Mouse (Mus musculus) layer of hippocampus, adult 11-12 months (tissue): Measurements from ENCODE around the gene Mrpl55.

Experiments
- DNase-seq: peaks from one replicate; pipeline ENCODE4 v3.0.0; 2022; ENCODE audit warnings: low spot score

The Mrpl55 gene

DNA sequence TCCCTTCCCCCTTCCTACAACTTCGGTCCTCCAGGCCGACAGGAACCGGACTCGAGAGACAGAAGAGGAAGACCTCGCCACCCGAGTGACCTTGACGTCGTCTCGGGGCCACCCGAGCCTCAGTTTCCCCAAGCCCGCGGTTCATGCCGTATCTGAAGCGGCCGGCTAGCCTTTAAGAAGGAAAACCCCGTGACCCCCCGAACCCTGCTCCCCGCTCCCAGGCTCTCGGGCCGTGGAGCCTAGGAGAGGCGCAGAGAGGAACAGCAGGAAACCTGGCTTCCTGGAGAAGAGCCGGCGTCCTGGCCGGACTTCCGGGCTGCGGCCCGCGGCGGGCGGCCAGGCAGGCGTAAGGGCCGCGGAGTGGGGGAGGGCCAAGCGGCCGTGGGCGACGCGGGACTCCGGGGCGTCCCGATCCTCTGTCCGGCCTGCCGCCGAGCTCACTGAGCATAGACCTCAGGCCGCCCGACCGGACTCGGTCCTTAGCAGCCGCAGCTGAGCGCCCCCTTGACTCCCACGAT lies 25.4 kb downstream of the Mrpl55 start:
- DNase-seq, result peak; percentile 31

DNA sequence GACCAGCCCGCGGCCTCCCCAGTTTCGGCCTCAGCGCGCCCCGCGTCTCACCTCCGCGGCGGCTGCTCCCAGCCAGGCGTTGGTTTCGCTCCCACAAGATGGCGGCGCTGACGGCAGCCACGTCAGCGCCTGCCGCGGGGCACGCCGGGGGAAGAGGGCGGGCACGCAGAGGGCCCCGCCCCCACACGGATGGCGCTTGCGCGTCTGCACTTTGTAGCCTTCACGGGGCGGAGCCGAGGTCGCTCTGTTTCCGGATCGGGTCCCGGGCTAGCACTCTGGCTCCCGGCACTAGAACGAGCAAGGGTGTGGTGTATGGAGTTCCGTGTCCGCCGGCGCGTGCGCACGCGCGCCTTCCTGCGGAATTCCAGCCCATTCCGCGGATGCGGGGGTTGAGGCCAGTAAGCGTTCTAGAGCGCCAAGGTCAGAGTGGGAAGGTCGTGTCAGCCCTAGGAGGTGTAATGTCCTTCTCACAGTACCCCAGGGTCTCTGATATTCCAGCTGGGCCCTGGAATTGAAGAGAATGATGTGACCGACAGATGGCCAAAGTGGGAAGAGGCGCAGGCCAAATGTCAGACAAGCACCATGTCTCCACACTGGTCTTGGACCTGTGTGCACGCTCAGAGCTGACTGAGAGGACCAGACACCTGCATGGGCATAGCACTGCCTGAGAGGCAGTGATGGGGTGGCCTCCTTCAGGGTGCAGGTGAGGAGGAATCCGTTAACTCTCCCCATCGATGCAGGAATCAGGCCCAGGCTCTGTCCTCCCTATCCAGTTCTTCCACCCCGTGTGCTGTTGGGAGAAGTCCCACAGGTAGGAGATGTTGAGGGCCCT lies 26.1 kb downstream of the Mrpl55 start, which contains the start of gene Arf1:
Gene Arf1 (minus strand): TSS at position 149 of the 832 bp plus-strand sequence.
- DNase-seq, result peak; percentile 97

DNA sequence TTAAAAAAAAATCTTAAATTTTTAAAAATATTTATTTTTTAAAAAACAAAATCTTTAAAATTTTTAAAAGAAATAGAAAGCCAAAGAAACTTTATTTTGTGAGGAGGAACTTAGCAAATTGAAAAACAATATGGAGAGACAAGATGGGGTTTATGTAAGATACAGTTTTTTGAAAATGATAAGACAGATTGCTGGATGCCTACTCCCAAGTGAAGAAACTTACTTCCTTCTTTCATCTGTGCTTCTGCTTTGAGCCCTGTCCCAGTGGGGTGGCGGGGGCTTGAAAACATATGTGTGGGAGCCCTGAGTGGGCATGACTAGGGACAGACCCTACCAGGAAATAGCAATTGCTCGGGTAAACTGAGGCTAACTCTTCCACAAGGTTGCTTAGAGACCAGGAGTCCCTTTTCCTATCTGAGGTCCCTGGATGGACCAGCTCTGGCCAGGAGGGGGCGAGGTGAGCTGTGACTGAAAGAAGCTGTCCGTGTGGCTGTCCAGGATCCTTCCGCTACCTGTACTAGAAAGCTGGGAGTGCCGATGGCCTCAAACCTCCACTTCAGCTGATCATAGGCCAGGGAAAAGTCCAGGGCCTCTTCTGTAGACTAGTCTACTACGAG lies 28.0 kb downstream of the Mrpl55 start:
- DNase-seq, result peak; percentile 70

DNA sequence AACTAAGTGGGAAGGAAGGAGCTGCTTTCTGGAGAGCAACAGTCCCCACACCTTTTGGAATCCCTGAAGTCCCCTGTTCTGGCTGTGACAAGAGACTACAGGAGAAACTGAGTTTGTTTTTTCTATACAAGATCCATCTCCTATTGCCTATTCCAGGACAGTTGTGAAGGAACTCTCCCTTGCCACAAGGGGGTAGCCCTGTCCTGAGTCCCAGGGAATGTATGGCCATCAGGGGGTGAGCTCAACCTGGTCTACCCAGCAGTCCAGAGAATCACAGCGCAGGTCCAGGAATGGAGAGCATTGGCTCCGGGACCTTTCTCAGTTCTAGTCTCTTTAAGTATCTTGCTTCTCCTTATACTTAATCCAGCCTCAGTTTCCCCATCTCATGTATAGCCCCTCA lies 30.5 kb downstream of the Mrpl55 start:
- no peak for DNase-seq

DNA sequence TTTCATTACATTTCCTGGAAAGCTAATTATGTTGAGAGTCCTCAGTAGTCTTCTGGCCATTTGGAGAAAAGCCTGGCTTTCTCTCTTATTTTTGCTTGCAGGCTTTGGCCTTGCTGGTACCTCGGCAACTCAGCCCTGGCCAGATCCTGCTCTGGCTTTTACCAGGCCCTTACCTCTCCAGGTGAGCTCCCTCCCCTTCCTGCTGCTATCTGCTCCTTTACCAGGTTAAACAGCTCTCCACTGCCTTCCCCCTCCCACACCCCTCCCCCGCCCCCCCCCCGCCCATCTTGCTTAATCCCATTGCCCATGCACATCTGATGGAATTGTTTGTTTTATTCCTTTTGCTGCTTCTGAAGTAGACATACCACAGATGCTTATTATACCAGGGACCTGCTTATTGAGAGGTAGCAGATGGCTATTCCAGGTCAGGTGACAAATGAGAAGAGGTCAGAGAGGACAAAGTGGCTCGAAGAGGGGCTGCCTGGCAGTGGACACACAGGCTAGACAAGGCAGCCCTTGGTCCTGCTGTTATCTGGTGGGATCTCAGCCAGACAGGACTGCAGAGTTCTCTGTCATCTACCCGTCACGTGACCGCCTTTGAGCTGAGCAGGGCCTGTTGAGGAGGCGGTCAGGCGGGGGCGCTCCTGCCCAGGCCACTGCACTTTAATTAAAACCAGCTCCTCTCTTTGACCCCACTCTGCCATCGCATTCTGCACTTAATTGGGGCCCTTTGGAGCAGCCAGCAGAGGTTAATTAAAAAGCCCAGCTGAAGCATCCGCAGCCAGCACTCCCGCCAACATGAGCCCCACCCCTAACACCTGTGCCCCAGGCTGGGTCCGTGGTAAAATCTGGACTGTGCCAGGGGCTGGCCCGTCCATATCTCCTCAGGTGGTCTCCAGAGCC lies 36.5 kb downstream of the Mrpl55 start:
- DNase-seq, result peak; percentile 71

DNA sequence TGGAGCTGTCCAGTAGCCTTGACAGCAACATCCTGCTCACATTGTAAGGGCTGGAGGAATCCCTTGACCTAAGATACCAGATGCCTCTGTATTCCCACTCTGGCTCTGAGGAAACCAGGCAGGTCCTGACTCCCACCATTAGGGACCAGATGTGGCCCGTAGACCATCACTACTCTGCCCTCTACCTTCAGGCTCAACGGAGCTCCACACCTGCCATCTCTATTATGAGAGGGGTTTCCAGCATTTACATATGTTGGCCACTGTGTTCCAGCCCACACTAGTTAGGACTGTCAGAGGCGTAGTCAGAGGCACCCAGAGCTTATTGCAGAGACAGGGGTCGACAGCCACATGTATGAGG lies 37.1 kb downstream of the Mrpl55 start:
- DNase-seq, result no peak

DNA sequence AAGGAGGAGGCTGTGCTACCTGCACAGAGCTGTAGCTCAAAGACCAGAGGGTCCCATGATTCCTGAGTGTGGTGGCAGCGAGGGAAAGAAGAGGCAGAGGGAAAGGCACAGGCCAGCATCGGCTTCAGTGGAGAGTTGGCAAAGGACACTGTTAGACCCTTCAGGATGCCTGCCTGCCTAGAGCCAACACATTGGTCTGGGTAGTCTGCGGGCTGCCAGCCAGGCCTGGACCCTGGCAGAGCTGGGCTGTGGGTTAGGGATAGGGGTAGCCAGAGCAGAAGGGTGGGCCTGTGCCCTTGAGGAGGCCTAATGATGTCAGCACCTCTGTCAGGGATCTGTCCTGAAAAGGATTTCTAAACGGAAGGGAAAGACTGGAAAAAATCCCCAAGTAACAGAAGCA lies 37.5 kb downstream of the Mrpl55 start:
- DNase-seq, result no peak

DNA sequence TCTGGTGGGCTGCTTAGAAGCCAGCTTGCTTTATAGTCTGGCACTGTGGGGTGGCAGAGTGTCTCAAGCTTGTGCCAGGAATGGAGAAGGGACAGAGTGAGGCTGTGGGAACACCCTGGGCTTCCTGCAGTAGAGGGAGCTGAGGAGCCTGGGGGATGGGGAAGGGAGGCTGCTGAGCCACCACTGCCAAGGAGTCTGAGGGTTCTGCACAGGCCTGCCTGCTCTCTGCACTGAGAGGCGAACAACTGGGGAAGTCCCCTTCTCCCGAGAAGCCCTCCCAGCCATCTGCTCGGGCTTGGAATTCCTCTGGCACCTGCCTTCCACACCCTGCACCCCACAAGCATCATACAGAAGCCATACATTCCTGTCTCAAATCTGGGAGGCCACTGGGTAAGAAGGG lies 39.6 kb downstream of the Mrpl55 start:
- no peak for DNase-seq

DNA sequence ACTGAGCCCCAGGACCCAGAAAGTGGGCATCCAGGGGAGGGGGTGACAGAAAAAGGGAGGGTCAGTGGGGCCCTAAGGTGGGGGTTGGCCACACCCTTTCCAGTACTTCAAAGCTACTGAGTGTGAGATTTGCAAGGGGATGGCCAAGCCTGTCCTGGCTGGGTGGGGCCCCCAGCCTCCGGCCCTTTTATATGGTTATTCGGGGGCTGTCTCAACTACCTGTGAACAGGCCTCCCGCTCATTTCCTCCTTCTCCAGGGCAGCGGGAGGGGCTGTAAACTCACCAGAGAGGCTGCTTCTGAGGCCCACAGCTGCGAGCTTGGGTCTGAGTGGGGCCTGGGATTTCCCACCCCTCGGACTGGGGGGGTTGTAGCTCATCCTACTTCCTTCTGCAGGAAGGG lies 41.6 kb downstream of the Mrpl55 start:
- no peak for DNase-seq

DNA sequence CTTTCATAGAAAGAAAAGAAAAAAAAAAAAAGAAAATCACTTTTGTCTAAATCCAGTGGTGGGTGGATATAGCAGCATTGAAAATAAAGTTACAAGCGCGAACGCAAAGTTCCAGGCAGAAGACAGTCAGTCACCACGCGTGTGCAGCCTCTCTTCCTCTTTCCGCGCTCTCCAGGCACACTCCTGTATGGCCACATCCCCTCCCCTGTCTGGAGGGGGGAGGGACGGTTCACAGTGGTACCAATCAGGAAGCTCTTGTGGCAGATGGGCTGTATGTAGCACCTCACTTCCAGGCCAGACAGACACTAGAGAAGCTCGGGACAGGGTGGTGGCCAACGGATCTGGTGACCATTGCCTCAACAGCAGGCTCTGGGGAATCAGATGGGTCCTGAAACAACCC lies 45.8 kb downstream of the Mrpl55 start:
- no peak for DNase-seq
